Mouse (Mus musculus): ENCODE measurements around the gene Postn.
A peak's percentile ranks its signal among the peaks of the same experiment; 100 is the strongest.

Postn gene

DNA sequence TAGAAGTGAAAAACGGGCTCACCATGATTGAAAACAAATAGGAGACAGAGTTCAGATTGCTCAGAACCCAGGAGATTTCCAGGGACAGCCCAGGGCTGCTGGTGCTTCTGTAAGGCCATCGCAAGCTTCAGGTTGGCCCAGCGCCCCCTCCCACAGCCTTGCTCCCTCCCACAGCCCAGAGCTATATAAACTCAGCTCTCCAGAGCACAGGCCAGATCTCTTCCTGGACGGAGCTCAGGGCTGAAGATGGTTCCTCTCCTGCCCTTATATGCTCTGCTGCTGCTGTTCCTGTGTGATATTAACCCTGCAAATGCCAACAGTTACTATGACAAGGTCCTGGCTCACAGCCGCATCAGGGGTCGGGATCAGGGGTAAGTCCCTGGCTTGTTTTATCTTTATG, at the start of gene Postn:
Postn (plus strand) TSS at position 213 of the 400 bp plus-strand sequence.
- DNase-seq (ENCODE audit: low spot score): no peak

DNA sequence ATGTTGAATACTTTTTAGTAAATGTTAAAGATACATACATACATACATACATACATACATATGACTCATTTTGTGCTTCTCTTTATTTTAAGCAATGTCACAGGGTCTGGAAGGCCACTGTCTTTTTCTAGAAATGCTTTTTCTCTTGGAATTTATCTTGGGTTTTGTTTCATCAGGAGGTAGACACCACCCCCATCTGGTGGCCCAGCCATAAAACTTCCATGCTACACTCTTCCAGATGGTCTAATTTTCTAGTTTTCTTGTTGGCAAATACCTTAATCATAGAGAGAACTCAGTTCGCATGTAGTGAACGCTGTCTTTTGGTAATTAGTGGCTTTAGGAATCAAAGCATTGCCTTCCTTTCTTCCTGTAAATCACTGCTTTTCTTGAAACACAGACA, 46.9 kb upstream of the Postn start:
- DNase-seq (ENCODE audit: low spot score): no peak

DNA sequence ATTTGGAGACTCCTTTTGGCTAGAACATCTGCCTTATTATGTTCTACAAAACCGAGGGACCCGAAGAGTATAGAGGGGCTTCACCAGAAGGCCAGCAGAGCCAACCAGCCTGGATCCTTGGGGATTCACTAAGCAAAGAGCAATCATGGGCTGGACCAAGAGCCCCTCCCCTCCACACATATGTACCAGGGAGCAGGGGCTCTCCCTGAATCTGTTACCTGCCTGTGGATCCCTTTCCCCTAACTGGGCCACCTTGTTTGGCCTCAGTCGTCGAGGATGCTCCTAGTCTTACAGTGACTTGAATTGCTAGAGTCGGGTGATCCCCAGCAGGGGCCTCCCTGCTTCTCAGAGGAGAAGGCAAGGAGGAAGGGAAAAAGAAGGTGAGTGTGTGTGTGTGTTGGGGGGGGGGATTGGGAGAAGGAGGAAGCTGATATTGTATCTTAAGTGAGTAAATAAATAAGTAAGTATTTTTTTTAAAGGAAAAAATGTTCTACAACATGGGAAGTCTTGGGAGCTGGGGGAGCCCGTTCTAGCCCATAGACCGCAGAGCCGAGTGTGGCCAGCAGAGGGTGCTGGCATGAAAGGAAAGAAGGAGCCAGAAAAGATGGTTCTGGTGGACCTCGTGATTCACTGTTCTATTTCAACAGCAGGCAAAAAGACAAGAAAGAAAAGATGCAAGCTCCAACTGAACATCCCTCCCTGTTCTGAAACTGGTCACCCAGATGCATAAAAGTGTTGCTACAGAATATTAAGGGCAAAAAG, 7.8 kb upstream of the Postn start:
- peak; percentile 45 for DNase-seq (ENCODE audit: low spot score)

DNA sequence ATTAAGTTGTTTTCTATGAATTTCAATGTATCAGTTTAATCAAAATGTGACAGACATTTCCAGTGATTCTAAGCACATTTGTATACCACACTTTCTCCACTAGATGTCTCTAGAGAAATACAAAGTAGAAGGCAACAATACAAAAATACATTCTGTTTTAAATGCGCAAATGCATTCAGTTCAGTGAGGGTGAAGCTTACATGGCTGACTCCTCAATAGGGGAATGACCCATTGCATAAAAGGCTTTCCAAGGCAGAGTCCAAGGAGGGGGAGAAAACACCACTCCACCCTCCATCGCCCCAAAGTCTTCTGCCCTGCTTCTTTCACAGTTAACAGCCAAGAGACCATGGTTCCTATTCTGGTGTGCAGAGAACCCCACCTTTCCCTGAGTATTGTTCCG, 3.3 kb upstream of the Postn start:
- DNase-seq (ENCODE audit: low spot score): no peak

DNA sequence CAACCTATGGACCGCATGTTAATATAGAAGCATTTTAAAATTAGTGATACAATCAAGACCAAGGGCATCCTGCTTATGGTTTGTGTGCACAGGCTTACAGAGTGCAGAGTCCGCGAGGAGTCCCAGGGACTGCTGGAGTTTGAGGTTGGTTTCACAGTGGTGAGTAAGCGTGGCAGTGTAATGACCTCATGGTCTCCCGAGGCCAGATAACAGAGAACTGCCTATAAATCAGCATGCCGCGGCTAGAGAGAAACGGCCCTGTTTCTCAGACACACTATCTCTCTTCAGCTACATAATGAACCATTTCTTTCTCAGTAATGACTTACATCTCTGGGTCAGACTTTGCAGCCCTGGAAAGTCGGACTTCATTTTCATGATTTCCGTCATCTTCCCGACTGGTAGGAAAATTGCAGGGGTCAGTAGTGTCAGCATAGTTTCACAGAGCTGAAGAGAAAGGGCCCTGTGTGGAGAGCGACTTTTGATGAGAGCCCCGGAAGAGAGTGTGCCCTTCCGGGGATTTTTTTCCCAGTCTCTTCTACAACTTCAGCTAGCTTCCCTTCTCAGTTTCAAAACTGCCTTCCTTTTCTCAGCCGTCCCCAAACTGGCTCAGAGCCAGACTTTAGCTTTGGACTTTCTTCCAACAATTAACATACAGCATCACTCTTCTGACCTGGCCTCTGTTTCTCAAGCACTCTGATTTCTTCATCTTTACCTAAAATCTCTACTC, 2.3 kb upstream of the Postn start:
- no peak for DNase-seq (ENCODE audit: low spot score)

DNA sequence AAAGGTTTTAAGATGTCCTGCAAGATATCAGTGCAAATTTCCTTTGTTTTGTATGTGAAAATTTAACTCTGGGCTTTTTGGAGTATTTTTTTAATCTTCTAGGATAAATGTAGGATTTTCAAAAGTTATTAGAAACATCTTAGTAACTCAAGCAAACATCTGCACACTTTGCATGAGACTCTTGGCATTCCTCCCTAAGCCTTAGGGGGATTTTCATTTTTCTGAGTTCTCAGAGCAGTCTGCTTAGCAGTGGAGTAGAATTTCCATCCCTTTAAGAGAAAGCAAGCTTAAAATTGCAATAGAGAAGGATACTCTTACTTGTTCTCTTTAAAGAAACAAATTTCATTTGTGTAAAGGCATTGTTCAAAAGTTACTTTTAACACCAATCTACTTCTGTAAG, 747 bp downstream of the Postn start:
- DNase-seq (ENCODE audit: low spot score): no peak

DNA sequence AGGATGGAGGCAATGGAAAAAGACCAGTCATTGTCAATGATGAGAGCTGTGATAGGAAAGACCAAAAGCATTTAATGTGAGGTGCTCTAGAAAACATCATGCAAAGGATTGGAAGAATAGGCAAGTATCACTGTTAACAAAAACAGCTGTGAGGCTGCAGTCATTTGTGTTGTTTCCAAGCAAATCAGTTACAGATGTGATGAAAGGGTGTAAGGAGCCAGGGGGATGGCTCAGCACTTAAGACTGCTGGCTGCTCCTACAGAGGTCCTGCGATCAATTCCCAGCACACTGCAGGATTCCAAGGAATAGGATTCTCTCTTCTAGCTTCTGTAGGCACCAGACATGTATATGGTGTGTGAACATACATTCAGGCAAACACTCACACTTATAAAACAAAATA, 10.1 kb downstream of the Postn start:
- DNase-seq (ENCODE audit: low spot score): no peak

DNA sequence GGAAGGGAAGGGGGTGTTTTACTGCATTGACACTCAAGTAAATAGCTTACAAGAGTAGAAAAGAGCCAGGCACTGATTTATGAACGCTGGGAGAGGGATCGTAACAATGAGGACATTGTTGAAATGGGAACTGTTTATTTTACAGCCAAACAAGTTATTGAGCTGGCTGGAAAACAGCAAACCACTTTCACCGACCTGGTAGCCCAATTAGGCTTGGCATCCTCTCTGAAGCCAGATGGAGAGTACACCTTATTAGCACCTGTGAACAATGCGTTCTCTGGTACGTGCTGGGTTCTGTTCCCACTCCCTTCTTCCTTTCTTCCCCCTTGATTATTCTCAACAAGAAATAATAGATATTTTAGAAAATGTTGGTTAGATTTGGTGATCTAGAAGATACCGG, 11.7 kb downstream of the Postn start:
- DNase-seq (ENCODE audit: low spot score): no peak

DNA sequence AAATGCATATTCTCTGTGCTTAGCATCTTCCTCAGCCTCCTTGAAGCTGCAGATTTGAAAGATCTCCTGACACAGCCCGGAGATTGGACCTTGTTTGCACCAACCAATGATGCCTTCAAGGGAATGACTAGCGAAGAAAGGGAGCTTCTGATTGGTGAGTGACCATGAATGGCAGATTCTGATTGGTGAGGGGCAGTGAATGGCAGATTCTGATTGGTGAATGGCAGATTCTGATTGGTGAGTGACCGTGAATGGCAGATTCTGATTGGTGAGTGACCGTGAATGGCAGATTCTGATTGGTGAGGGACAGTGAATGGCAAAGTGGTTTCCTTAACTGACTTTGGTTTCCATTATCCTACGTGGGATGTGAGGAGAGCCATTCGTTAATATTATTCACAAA, 15.1 kb downstream of the Postn start:
- no peak for DNase-seq (ENCODE audit: low spot score)

DNA sequence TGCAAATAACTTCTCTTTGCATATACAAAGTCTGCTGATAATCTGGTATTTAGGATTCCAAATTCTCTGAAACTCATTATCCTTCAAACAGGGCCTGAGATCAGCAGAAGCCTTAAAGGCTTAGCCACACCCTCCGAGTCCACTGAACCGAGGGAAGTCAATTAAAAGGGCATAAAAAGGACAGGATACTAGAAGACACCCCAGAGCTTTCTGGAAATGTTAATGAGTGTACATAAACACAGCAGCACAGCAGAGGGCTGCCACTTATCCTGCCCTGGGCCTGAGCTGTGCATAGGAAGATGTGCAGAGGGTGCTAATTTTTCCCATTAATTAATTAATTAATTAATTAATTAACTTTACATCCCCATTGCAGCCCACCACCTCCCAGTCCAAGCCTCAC, 16.7 kb downstream of the Postn start:
- DNase-seq (ENCODE audit: low spot score): no peak

DNA sequence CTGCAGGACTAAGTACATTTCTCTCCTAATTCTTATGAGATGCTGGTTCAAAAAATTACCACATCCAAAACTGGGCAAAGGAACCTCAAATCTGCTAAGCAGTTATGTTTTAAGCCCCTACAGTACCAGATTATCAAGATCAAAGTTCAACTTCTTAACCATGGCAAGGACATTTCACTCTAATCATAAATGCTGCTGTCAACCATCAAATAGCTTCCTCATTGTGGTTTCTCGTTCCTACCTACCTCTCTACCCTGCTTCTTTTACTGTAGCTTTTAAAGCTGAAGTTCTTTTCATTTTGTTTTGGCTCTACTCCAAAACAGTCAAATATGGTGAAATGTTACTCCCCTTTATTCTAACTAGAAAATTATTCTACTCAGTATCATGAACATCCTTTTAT, 17.2 kb downstream of the Postn start:
- DNase-seq (ENCODE audit: low spot score): no peak

DNA sequence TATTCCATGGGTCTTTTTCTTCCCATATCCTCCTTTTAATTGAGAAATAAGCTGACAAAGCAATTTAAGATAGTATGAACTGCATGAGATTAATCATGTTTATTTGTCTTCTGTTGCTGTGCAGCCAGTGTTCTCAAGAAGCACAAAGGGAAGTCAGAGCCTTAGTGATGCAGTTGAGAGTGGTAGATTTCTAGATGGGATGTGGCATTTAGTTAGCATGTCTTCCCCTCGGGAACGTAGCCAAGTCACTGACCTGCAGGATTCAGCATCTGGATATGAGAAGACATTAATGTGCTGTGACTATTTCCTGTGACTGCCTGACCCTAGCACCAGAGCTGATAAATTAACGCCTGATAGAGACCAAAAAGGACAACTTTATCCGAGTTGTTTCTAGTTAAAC, 19.1 kb downstream of the Postn start:
- DNase-seq (ENCODE audit: low spot score): no peak

DNA sequence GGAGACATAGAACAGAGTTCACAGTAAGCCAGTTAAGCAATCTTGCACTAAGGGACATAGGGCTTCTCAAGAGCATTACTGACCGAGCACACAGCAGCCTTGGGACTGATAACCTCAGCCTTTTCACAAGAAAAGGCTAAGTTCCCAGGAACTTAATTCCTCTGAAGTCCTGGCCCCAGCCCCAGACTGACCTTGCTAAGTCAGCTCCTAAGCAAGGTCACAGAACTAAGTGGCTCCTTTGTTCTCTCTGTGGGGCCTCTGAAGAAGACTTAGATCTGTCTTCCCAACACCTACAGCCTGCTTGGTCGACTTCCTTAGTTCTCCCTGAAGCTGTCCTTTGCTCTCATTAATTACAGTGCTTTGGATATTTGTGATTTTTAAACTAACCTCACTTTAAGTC, 38.4 kb downstream of the Postn start:
- no peak for DNase-seq (ENCODE audit: low spot score)

DNA sequence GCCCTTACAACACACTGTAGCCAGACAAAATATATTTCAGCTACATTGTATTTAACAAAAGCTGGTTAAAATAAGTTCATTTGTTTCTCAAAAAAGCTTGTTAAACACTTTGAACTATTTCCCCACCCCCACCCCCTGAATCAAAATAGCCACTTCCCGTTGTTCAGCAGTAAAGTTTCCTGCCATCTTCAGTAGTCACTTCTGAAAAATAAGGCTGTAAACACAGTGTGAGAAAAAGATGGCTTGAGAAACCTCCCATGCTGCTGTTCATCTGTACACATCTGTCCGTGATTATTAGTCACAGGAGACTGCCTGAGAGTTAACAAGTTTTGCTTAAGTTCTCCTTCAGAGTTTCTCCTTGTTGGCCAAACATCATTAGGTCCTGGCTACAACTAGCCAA, 39.0 kb downstream of the Postn start:
- DNase-seq (ENCODE audit: low spot score): no peak

DNA sequence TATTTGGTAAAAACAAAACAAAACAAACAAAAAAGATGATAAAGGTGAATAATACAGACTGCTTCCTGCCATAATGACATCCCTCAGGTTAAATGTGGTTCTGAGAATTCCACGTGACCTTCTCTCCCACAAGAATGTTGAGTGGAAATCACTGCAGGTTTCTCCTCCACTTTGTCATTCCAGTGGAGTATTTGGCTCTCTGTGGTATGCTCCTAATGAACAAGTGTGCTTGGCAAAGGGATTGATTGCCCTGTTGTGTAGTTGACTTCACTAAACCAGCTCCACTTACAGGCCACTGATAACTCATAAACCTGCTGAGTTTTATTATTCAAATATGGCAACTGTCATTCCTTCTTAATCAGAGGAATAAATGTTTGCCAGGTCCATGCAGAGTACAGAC, 39.7 kb downstream of the Postn start:
- no peak for DNase-seq (ENCODE audit: low spot score)

DNA sequence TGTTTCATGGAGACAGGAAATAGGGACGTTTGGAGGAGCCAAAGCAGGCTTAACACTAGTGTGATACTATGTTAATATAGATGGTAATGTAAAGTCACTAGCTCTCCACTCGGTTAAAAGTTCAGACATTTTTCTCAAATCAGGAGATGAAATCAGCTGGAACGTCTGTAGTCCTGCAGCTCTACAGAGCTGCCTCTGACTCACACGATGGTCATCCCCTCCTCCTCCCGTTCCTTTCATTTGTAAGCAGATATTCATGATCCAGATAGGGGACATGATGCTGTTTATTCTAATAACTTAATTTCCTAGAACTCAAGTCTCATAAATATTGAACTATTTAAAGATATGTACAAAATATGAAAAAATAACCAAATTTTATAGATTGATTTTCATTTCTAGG, 40.8 kb downstream of the Postn start:
- no peak for DNase-seq (ENCODE audit: low spot score)

DNA sequence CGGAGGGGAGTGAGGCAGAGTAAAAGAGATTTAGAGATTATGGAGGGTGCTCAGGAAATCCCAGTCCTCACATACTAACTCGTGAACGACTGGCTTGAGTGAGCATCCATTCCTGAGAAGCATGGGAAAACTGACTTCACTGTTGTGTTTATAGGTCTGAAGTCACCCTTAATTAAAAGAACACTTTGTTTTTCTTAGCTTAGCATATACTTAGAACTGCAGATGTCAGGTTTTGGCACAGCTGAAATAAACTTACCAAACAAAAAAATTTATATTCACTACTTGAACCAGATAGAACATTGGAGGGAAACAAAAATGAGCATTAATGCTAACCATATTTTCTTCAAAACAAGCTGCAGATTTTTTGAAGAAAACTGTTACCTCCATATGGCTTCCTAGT, 42.9 kb downstream of the Postn start:
- peak; percentile 1 for DNase-seq (ENCODE audit: low spot score)

DNA sequence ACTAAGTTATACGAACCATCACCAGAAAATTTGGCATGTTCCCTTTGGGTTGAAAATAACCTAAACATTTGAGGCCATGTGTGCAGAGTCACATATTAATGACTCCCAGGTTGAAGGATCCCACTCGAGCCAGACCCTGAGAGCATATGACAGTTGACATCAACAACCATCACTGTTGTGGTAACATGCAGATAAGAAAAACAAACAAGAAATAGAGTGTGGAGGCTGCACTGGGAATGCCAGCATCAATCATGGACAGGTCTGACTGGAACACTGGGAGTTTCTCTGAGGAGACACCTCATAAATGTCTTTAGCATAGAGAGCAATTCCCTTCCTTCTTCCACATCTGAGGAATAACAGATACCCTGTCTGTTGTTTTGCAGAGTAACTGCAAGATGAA, 45.7 kb downstream of the Postn start:
- DNase-seq (ENCODE audit: low spot score): no peak

DNA sequence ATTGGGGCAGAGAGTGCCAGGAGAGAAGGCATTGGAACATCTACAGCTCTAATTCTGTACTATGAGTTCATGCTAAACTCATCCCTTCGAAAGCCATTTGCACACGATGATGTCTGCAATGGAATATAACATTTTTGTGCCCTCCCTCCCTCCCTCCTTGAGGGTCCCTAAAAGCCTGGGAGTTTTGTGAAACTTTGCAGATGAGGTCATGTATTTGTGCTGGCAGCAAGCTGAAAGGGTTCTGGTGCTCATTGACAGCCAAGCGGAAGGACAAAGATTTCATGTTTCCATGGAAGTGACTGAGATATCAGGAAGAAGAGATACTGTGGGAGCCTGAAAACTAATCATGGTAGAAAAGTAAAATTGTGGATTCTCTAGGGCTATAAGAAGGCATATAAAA, 50.1 kb downstream of the Postn start:
- DNase-seq (ENCODE audit: low spot score): no peak

DNA sequence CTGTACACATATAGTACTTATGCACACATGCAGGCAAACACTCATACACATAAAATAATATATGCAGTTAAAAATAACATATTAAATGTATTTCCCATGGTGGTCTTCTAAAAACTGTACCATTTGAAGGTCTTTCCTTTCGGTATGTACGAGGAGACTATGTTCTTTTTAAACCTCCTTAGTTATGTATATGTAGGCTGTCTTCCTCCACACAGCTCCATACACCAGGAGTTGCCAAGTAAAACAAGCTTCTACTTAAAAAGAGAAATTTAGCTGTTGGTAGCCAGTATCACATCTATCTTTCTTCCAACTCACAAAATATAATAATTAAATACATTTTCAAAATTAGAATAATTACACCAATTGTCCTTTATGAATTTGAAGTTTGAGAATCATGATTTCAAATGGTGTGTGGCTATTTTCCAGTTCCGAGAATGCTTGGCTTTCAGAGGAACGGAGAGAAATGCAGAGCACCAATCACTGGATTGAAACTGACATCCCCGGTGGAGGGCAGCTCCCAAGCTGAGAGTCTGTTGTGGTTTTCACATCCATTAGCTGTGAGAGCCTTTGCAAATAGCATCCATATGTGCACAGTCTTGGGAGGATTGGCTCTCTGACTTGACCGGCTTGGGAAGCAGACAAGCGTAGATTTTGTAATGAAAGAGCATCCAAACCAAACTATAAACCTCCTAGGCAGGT, 52.1 kb downstream of the Postn start:
- no peak for DNase-seq (ENCODE audit: low spot score)

DNA sequence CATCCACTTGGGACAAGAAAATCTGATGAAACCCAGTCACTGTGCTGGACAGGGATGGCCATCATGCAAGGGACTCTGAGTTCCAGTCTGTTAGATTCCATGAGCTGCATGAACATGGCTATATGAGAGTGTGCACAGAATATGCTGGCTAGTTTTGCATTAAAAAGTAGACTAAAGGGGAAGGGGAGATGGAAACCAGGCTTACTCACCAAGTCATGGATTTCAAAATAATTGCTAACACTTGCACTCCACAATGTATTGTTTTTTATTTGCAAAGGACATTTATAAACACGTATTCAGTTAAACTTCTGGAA, 52.6 kb downstream of the Postn start:
- no peak for DNase-seq (ENCODE audit: low spot score)

DNA sequence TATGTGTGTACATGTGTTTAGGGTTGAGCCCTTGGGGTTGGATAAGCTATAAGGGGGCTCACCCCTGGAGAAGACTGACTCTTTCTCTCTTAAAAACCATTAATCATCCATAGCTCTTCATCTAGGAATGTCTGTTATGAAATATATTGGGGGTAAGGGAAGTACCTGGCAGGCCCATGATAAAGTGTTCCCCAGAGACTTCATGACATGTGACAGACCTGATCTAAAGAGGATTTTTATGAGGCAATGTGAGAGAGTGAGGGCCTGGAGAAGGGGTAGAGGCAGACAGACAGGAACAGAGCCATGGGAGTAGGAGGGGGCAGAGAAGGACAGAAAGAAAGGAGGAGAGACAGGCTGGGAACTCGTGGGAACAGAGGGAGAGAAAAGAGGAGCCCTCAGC, 53.5 kb downstream of the Postn start:
- DNase-seq (ENCODE audit: low spot score): no peak

DNA sequence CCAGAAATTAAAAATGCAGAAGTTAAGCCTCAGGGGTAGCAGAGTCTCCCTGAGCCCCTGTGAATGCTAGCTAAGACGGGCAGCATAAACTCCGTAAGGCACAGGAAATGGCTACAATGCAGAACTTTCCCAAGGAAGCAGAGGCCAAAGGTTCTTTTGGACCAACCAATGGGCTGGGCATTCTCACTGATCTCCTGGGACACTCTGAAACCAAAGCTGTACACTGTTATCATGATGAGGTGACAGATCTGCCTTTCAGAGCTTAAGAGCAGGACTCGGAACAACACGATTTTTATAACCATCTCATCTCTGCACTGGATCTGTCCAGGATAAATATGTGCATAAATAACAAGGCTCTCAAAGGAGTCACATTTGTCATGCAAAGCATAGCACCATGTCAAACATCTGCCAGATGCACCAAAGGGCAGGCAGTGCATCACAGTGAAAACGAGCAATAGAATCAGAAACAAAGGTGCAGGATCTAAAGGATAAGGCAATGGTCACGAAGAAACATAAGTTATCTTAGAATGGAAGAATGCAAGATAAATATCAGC, 57.0 kb downstream of the Postn start:
- no peak for DNase-seq (ENCODE audit: low spot score)

All from layer of hippocampus, adult 9-10 months (tissue).